Mouse (Mus musculus) splenic B cell, adult 2 months (primary cell): ENCODE measurements around the gene Tiam1.

Experiments used
- DNase-seq: peaks from one replicate; pipeline ENCODE4 v3.0.0-alpha.2; 2011; ENCODE audit warnings: low read depth, low spot score
- H3K27me3 ChIP-seq: 2 replicates; pipeline ENCODE4 v1.6.1; 2012; ENCODE audit warnings: mild to moderate bottlenecking, low read length, moderate library complexity, mixed read lengths; ENCODE audit not compliant: control insufficient read depth, poor library complexity, insufficient read depth, severe bottlenecking
- H3K36me3 ChIP-seq: 2 replicates; pipeline ENCODE4 v1.6.1; 2012; ENCODE audit warnings: mild to moderate bottlenecking, low read length, moderate library complexity, mixed read lengths; ENCODE audit not compliant: control insufficient read depth, poor library complexity, insufficient read depth, severe bottlenecking

Tiam1 gene

GRCm38 (mm10) chr16:90135580-90135979 lies 8.0 kb downstream of the Tiam1 start:
- no peaks in the 10 kb centered on the region for H3K36me3 ChIP-seq
- peak; percentile 24 for DNase-seq
- no peaks in the 10 kb centered on the region for H3K27me3 ChIP-seq

GRCm38 (mm10) chr16:90134351-90134750 lies 9.2 kb downstream of the Tiam1 start:
- no peak for DNase-seq
- Histone ChIP-seq H3K27me3 (no peaks in the 10 kb centered on the region), H3K36me3 (no peaks in the 10 kb centered on the region)

GRCm38 (mm10) chr16:90132816-90133215 lies 10.8 kb downstream of the Tiam1 start:
- no peak for DNase-seq
- no peaks in the 10 kb centered on the region for H3K36me3 ChIP-seq
- no peaks in the 10 kb centered on the region for H3K27me3 ChIP-seq

- no peak for DNase-seq
- no peaks in the 10 kb centered on the region for H3K36me3 ChIP-seq
- H3K27me3 ChIP-seq = no peaks in the 10 kb centered on the region
Observed at GRCm38 (mm10) chr16:90132331-90132730, 11.2 kb downstream of the Tiam1 start.

GRCm38 (mm10) chr16:90128817-90129587 lies 14.6 kb downstream of the Tiam1 start:
- H3K27me3 ChIP-seq = no peaks in the 10 kb centered on the region
- H3K36me3 ChIP-seq = no peaks in the 10 kb centered on the region
- no peak for DNase-seq

- Histone ChIP-seq H3K27me3 (no peaks in the 10 kb centered on the region), H3K36me3 (no peaks in the 10 kb centered on the region)
- DNase-seq = no peak
Observed at GRCm38 (mm10) chr16:90128361-90128760, 15.2 kb downstream of the Tiam1 start.

GRCm38 (mm10) chr16:90125318-90126314 lies 18.0 kb downstream of the Tiam1 start:
- DNase-seq = no peak

GRCm38 (mm10) chr16:90123091-90123490 lies 20.5 kb downstream of the Tiam1 start:
- no peaks in the 10 kb centered on the region for H3K36me3 ChIP-seq
- DNase-seq = no peak
- no peaks in the 10 kb centered on the region for H3K27me3 ChIP-seq

More at GRCm38 (mm10) chr16:90125318-90126314, 18.0 kb downstream of the Tiam1 start:
- H3K36me3 ChIP-seq = no peaks in the 10 kb centered on the region
- H3K27me3 ChIP-seq = no peaks in the 10 kb centered on the region

- Histone ChIP-seq H3K36me3 (no peaks in the 10 kb centered on the region), H3K27me3 (no peaks in the 10 kb centered on the region)
- no peak for DNase-seq
Observed at GRCm38 (mm10) chr16:90122439-90122838, 21.1 kb downstream of the Tiam1 start.

- Histone ChIP-seq H3K27me3 (no peaks in the 10 kb centered on the region), H3K36me3 (no peaks in the 10 kb centered on the region)
- DNase-seq = no peak
Observed at GRCm38 (mm10) chr16:90121799-90122198, 21.8 kb downstream of the Tiam1 start.

GRCm38 (mm10) chr16:90119969-90120368 lies 23.6 kb downstream of the Tiam1 start:
- no peak for DNase-seq
- H3K27me3 ChIP-seq = no peaks in the 10 kb centered on the region

GRCm38 (mm10) chr16:90116637-90117182 lies 26.9 kb downstream of the Tiam1 start:
- Histone ChIP-seq H3K36me3 (no peaks in the 10 kb centered on the region), H3K27me3 (no peaks in the 10 kb centered on the region)
- DNase-seq = no peak

More at GRCm38 (mm10) chr16:90119969-90120368, 23.6 kb downstream of the Tiam1 start:
- no peaks in the 10 kb centered on the region for H3K36me3 ChIP-seq

GRCm38 (mm10) chr16:90112577-90113155 lies 30.9 kb downstream of the Tiam1 start:
- H3K27me3 ChIP-seq = no peaks in the 10 kb centered on the region
- DNase-seq = no peak
- H3K36me3 ChIP-seq = no peaks in the 10 kb centered on the region

- Histone ChIP-seq H3K36me3 (no peaks in the 10 kb centered on the region), H3K27me3 (no peaks in the 10 kb centered on the region)
- no peak for DNase-seq
Observed at GRCm38 (mm10) chr16:90109500-90109899, 34.1 kb downstream of the Tiam1 start.
